Mouse (Mus musculus) liver, embryonic 16.5 days (tissue): Measurements from ENCODE around the gene Ermap. TPM values are rescaled to one million over a fixed set of nuclear protein-coding genes. Genes with fewer than 3 reads are reported as not detected.
A peak's percentile ranks its signal among the peaks of the same experiment; 100 is the strongest.

Experiments
- ATAC-seq: fragments of 200-750 bp; cut with Nextera tagmentation; 2 replicates; pipeline ENCODE4 v1.8.0; 2017; ENCODE audit warnings: low read depth, mild to moderate bottlenecking, moderate number of reproducible peaks, moderate library complexity
- H3K27ac ChIP-seq: fragments of 300-500 bp; sonication (generic); 2 replicates; pipeline ENCODE4 v1.5.1; 2014; ENCODE audit warnings: mild to moderate bottlenecking, low read length
- H3K27me3 ChIP-seq: fragments of 300-500 bp; sonication (generic); 2 replicates; pipeline ENCODE4 v1.6.1; 2014; ENCODE audit warnings: low read depth, low read length, mixed read lengths; ENCODE audit not compliant: control insufficient read depth, insufficient read depth
- H3K36me3 ChIP-seq: fragments of 300-500 bp; sonication (generic); 2 replicates; pipeline ENCODE4 v1.6.1; 2014; ENCODE audit warnings: mild to moderate bottlenecking; ENCODE audit not compliant: control insufficient read depth, insufficient read depth
- H3K4me1 ChIP-seq: fragments of 300-500 bp; sonication (generic); 2 replicates; pipeline ENCODE4 v1.6.1; 2014; ENCODE audit warnings: low read depth, low read length, mixed read lengths; ENCODE audit not compliant: control insufficient read depth
- H3K4me2 ChIP-seq: fragments of 300-500 bp; sonication (generic); 2 replicates; pipeline ENCODE4 v1.6.1; 2014; ENCODE audit warnings: low read depth, low read length, mixed read lengths
- H3K4me3 ChIP-seq: fragments of 300-500 bp; sonication (generic); 2 replicates; pipeline ENCODE4 v1.5.1; 2014; ENCODE audit warnings: low read depth, mild to moderate bottlenecking, low read length
- H3K9ac ChIP-seq: fragments of 300-500 bp; sonication (generic); 2 replicates; pipeline ENCODE4 v1.6.1; 2014; ENCODE audit warnings: low read depth, low read length
- H3K9me3 ChIP-seq: fragments of 300-500 bp; sonication (generic); replicated peaks from 2 replicates; pipeline ENCODE4 v1.6.1; 2016; ENCODE audit warnings: low read length; ENCODE audit not compliant: control insufficient read depth
- WGBS: fragments of 180-500 bp; shearing (Covaris S2); extraction: QIAGEN DNeasy Blood & Tissue Kit; methylation state at CpG from one replicate; pipeline ENCODE4 v1.1.7; 2014; ENCODE audit not compliant: insufficient replicate concordance; 5-methylcytosine and 5-hydroxymethylcytosine counted together
- polyA plus RNA-seq: library from polyadenylated mRNA; unstranded; fragments of >200 nt; fragmentation: Nextera tagmentation; extraction: Ambion mirVana; gene quantifications from 2 replicates; pipeline ENCODE4 v1.2.1, GENCODE M21; 2015

The Ermap gene
- polyA plus RNA-seq, 1 experiment from 2014 or later = 359 TPM

DNA sequence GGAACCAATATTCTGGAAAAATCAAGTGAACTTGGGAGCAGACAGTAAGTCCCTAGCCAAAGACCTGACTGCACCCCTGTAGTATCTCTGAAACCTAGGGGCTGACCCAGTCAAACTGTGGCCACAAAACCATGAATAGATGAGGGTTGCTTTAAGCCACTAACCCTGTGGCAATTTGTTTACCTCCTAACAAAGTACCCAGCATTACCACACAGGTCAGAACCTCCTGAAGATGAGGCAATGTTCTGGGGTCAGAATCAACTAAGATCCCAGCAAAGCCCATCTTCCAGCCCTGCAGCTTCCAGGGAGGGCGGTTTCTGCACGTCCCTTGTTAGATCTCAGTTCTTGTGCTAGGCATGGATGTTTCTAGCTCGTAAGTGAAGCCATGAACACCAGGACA lies 34.7 kb upstream of the Ermap start:
- Histone ChIP-seq H3K4me1 (no peaks in the 10 kb centered on the region; the same call in 1 of the 2 replicates), H3K27ac (no peak overlapping the region), H3K9me3 (no peaks in the 10 kb centered on the region), H3K36me3 (peaks cover 8% of the 10 kb centered on the region), H3K27me3 (no peaks in the 10 kb centered on the region), H3K4me3 (no peak overlapping the region), H3K4me2 (no peak overlapping the region), H3K9ac (no peak overlapping the region)
- ATAC-seq = no peak
- WGBS = 78% methylated on average over 3 of the region's 3 CpGs

- H3K4me2 ChIP-seq = no peak overlapping the region
- H3K9me3 ChIP-seq = no peaks in the 10 kb centered on the region
- no peaks in the 10 kb centered on the region; the same call in 1 of the 2 replicates for H3K4me1 ChIP-seq
- WGBS = 41% methylated on average over 1 of the region's 1 CpGs
- no peak overlapping the region for H3K27ac ChIP-seq
- no peak overlapping the region for H3K9ac ChIP-seq
- peaks cover 8% of the 10 kb centered on the region for H3K36me3 ChIP-seq
- peak; percentile 33; the same call in 1 of the 2 replicates for ATAC-seq
- H3K27me3 ChIP-seq = no peaks in the 10 kb centered on the region
- no peak overlapping the region for H3K4me3 ChIP-seq
These were observed 33.9 kb upstream of the Ermap start for GRCm38 (mm10) chr4:119223696-119224095.

- no peaks in the 10 kb centered on the region for H3K9me3 ChIP-seq
- peak; percentile 47; the same call in 1 of the 2 replicates for ATAC-seq
- no peaks in the 10 kb centered on the region for H3K27me3 ChIP-seq
- no peak within 1 kb of the TSS for H3K4me3 ChIP-seq
- no peaks in the 10 kb centered on the region for H3K4me1 ChIP-seq
- no peak within 1 kb of the TSS for H3K27ac ChIP-seq
- 20% methylated on average over 11 of the region's 11 CpGs for WGBS
- H3K9ac ChIP-seq = no peak within 1 kb of the TSS
- no peak within 1 kb of the TSS for H3K4me2 ChIP-seq
- no peaks in the 10 kb centered on the region for H3K36me3 ChIP-seq
These were observed 28.4 kb upstream of the Ermap start, which contains the start of gene Tmem269 for GRCm38 (mm10) chr4:119218169-119218568. Gene Tmem269 (minus strand): TSS chr4:119218217.

GRCm38 (mm10) chr4:119216667-119217066 lies 26.9 kb upstream of the Ermap start:
- H3K27me3 ChIP-seq = no peaks in the 10 kb centered on the region
- no peaks in the 10 kb centered on the region for H3K36me3 ChIP-seq
- H3K4me2 ChIP-seq = no peak overlapping the region
- H3K4me1 ChIP-seq = no peaks in the 10 kb centered on the region
- no peak overlapping the region for H3K4me3 ChIP-seq
- WGBS = 54% methylated on average over 8 of the region's 8 CpGs
- H3K9me3 ChIP-seq = no peaks in the 10 kb centered on the region
- no peak overlapping the region for H3K9ac ChIP-seq
- H3K27ac ChIP-seq = no peak overlapping the region
- ATAC-seq = no peak

GRCm38 (mm10) chr4:119204672-119205071 lies 14.9 kb upstream of the Ermap start:
- H3K36me3 ChIP-seq = peaks cover 5% of the 10 kb centered on the region
- no peak overlapping the region for H3K9ac ChIP-seq
- 15% methylated on average over 8 of the region's 8 CpGs for whole genome bisulfite sequencing
- no peak overlapping the region for H3K4me2 ChIP-seq
- H3K27ac ChIP-seq = no peak overlapping the region
- ATAC-seq = peak; percentile 61; the same call in 1 of the 2 replicates
- no peak overlapping the region for H3K4me3 ChIP-seq
- H3K27me3 ChIP-seq = peaks cover 2% of the 10 kb centered on the region; the same call in 1 of the 2 replicates
- no peaks in the 10 kb centered on the region for H3K9me3 ChIP-seq
- H3K4me1 ChIP-seq = peaks cover 4% of the 10 kb centered on the region; the same call in 1 of the 2 replicates

DNA sequence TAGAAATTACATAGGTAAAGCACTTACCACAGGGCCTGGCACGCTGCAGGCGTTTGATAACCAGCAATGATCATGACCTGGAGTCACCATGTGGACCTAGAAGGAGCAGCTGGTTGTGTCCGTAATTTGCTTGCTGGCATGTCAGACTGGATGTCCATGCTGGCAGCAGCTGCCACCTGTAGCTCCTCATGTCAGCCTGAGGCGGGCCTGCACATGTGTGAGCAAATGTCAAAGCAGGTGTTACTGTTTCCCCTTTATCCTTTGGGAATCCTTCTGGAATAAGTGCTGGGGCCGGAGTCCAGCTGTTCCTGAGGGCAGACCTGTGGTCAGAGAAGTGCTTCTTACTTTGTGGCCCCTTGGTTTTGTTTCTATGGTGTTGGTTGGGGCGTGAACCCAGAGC lies 8.3 kb upstream of the Ermap start:
- Histone ChIP-seq H3K9me3 (no peaks in the 10 kb centered on the region), H3K27ac (peak overlapping the region; percentile 28; the same call in 1 of the 2 replicates), H3K4me2 (0 out of 2 replicates have a peak overlapping the region, but pooled peaks have one; percentile 10), H3K9ac (no peak overlapping the region), H3K4me1 (peaks cover 41% of the 10 kb centered on the region), H3K27me3 (no peaks in the 10 kb centered on the region), H3K4me3 (no peak overlapping the region), H3K36me3 (peaks cover 5% of the 10 kb centered on the region)
- ATAC-seq = no peak
- 69% methylated on average over 6 of the region's 6 CpGs for WGBS

GRCm38 (mm10) chr4:119195582-119196320 lies 5.9 kb upstream of the Ermap start:
- peak overlapping the region; percentile 90 for H3K9ac ChIP-seq
- peaks cover 2% of the 10 kb centered on the region for H3K36me3 ChIP-seq
- peak overlapping the region; percentile 64 for H3K4me2 ChIP-seq
- H3K4me1 ChIP-seq = peaks cover 63% of the 10 kb centered on the region
- WGBS = 14% methylated on average over 18 of the region's 18 CpGs
- no peaks in the 10 kb centered on the region for H3K27me3 ChIP-seq
- peak overlapping the region; percentile 86 for H3K4me3 ChIP-seq
- ATAC-seq = peak; percentile 32
- H3K27ac ChIP-seq = peak overlapping the region; percentile 84
- H3K9me3 ChIP-seq = no peaks in the 10 kb centered on the region

DNA sequence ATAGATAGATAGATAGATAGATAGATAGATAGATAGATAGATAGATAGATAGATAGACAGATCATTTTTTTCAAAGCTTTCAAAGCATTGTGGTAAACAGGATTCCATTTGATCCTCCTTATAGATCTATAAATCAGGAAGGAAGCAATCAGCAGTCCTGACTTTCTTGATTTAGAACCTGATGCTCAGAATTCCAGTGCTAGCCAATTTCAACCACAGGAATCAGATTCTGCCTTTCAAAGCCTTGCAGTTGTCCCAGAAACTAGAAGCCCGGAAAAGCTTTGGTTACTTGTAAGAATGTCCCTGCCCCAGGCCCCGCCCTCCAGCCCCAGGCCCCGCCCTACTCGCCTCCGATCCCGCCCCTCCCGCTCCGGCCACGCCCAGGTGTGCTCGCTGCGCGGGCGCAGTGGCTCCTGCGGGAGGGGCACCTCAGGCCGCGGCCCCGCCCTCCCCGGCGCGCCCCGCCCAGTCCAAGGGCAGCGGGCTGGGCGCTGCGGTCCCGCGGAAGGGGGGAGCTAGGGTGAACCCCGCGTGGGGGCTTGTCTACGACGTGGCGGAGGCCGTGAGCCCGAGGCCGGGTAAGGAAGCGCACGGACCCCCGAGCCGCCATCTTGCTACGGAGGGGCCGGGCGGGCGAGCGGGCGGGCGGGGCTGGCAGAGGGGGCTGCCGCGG lies 5.2 kb upstream of the Ermap start, which contains the start of gene Svbp:
Gene Svbp (plus strand): TSS at position 398 of the 673 bp plus-strand sequence.
- no peaks in the 10 kb centered on the region for H3K27me3 ChIP-seq
- H3K4me3 ChIP-seq = peak within 1 kb of the TSS; percentile 86
- H3K4me2 ChIP-seq = peak within 1 kb of the TSS; percentile 64
- H3K4me1 ChIP-seq = peaks cover 64% of the 10 kb centered on the region
- H3K9me3 ChIP-seq = no peaks in the 10 kb centered on the region
- peak; percentile 88 for ATAC-seq
- H3K9ac ChIP-seq = peak within 1 kb of the TSS; percentile 90
- H3K36me3 ChIP-seq = no peaks in the 10 kb centered on the region
- 0% methylated on average over 47 of the region's 47 CpGs for WGBS
- peak within 1 kb of the TSS; percentile 84 for H3K27ac ChIP-seq

DNA sequence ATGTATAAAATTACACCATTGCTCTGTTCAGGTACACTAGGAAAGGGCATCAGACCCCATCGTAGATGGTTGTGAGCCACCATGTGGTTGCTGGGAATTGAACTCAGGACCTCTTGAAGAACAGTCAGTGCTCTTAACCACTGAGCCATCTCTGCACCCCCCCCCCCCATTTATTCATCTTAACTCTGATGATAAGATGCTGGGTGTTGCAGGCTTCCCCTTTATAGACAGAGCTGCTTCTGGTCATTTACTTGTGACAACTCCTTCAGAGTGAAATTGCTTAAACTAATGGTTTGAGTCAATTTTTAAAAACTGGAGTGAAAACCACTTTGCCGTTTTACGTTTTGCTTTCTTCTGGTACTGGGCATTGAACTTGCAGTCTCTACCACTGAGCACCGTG lies 2.9 kb upstream of the Ermap start:
- H3K27me3 ChIP-seq = no peaks in the 10 kb centered on the region
- no peak for ATAC-seq
- 82% methylated on average over 4 of the region's 4 CpGs for WGBS
- peaks cover 51% of the 10 kb centered on the region for H3K4me1 ChIP-seq
- H3K27ac ChIP-seq = peak overlapping the region; percentile 55
- H3K9ac ChIP-seq = no peak overlapping the region
- no peak overlapping the region for H3K4me2 ChIP-seq
- no peaks in the 10 kb centered on the region for H3K9me3 ChIP-seq
- H3K36me3 ChIP-seq = peaks cover 11% of the 10 kb centered on the region
- H3K4me3 ChIP-seq = no peak overlapping the region
